Mouse (Mus musculus) hindbrain, postnatal 0 days (tissue): ENCODE measurements at regions not wholly inside any gene's neighbourhood (a gene's known extent, or its start where the extent isn't known, plus 50 kb on each side); places are given as distances from the start of the nearest gene placed in this dataset.

ENCODE experiments used
- ATAC-seq: fragments of 200-750 bp; cut with Nextera tagmentation; 2 replicates; pipeline ENCODE4 v1.8.0; 2017; ENCODE audit warnings: mild to moderate bottlenecking, moderate TSS enrichment, moderate library complexity
- DNase-seq: peaks from one replicate; pipeline ENCODE4 v3.0.0-alpha.2; 2015; ENCODE audit warnings: low spot score
- H3K27ac ChIP-seq: fragments of 300-500 bp; sonication (generic); 2 replicates; pipeline ENCODE4 v1.5.1; 2014; ENCODE audit warnings: mild to moderate bottlenecking
- H3K27me3 ChIP-seq: fragments of 300-500 bp; sonication (generic); 2 replicates; pipeline ENCODE4 v1.6.1; 2014; ENCODE audit warnings: low read length, mixed read lengths; ENCODE audit not compliant: insufficient read depth
- H3K36me3 ChIP-seq: fragments of 300-500 bp; sonication (generic); 2 replicates; pipeline ENCODE4 v1.6.1; 2014; ENCODE audit warnings: low read length, mixed read lengths; ENCODE audit not compliant: insufficient read depth
- H3K4me1 ChIP-seq: fragments of 300-500 bp; sonication (generic); 2 replicates; pipeline ENCODE4 v1.6.1; 2014; ENCODE audit warnings: antibody characterized with exemption, low read length, mixed read lengths; ENCODE audit not compliant: insufficient read depth
- H3K4me2 ChIP-seq: fragments of 300-500 bp; sonication (generic); 2 replicates; pipeline ENCODE4 v1.6.1; 2014; ENCODE audit warnings: low read depth, mild to moderate bottlenecking, low read length, moderate library complexity, mixed read lengths
- H3K4me3 ChIP-seq: fragments of 300-500 bp; sonication (generic); 2 replicates; pipeline ENCODE4 v1.5.1; 2014; ENCODE audit warnings: low read length
- H3K9ac ChIP-seq: fragments of 300-500 bp; sonication (generic); replicated peaks from 2 replicates; pipeline ENCODE4 v1.6.1; 2014; ENCODE audit warnings: mild to moderate bottlenecking, low read length, moderate library complexity, mixed read lengths
- H3K9me3 ChIP-seq: fragments of 300-500 bp; sonication (generic); 2 replicates; pipeline ENCODE4 v1.6.1; 2016; ENCODE audit warnings: low read length, mixed read lengths
- CTCF ChIP-seq: IDR thresholded peaks from 2 replicates; pipeline ENCODE4 v1.5.1; 2016; ENCODE audit warnings: antibody characterized with exemption, control low read depth, low read depth
- WGBS: fragments of 180-500 bp; shearing (Covaris S2); extraction: QIAGEN DNeasy Blood & Tissue Kit; methylation state at CpG from one replicate; pipeline ENCODE4 v1.1.7; 2014; 5-methylcytosine and 5-hydroxymethylcytosine counted together

GRCm38 (mm10) chr6:51754239-51754681, 230.6 kb downstream of the Snx10 start:
- Histone ChIP-seq H3K4me2 (no peak overlapping the region), H3K9ac (no peak overlapping the region), H3K36me3 (no peaks in the 10 kb centered on the region), H3K27me3 (no peaks in the 10 kb centered on the region), H3K4me3 (no peak overlapping the region), H3K4me1 (no peaks in the 10 kb centered on the region), H3K9me3 (no peaks in the 10 kb centered on the region), H3K27ac (peak overlapping the region; percentile 72)
- DNase-seq (peak; percentile 66), ATAC-seq (peak; percentile 58; the same call in 1 of the 2 replicates)
- WGBS = 29% methylated on average over 8 of the region's 8 CpGs
- no peak for TF ChIP-seq CTCF

- no peak overlapping the region for H3K4me2 ChIP-seq
- no peak for ATAC-seq
- no peaks in the 10 kb centered on the region for H3K27me3 ChIP-seq
- no peaks in the 10 kb centered on the region for H3K36me3 ChIP-seq
- DNase-seq = no peak
- no peak overlapping the region for H3K4me3 ChIP-seq
- no peak for TF ChIP-seq CTCF
- WGBS = 62% methylated on average over 3 of the region's 3 CpGs
- no peaks in the 10 kb centered on the region for H3K9me3 ChIP-seq
- H3K9ac ChIP-seq = no peak overlapping the region
- H3K4me1 ChIP-seq = no peaks in the 10 kb centered on the region
- no peak overlapping the region for H3K27ac ChIP-seq
Observed at GRCm38 (mm10) chr6:51757131-51757530, 233.4 kb downstream of the Snx10 start.

GRCm38 (mm10) chr6:51757746-51758145, 234.0 kb downstream of the Snx10 start:
- Histone ChIP-seq H3K27me3 (no peaks in the 10 kb centered on the region), H3K4me2 (no peak overlapping the region), H3K9ac (no peak overlapping the region), H3K36me3 (no peaks in the 10 kb centered on the region), H3K27ac (no peak overlapping the region), H3K4me1 (no peaks in the 10 kb centered on the region), H3K4me3 (no peak overlapping the region), H3K9me3 (no peaks in the 10 kb centered on the region)
- DNase-seq (no peak), ATAC-seq (no peak)
- WGBS = 66% methylated on average over 4 of the region's 4 CpGs
- TF ChIP-seq CTCF = no peak

- WGBS = 79% methylated on average over 3 of the region's 3 CpGs
- ATAC-seq = no peak
Observed at GRCm38 (mm10) chr6:51758781-51759180, 235.1 kb downstream of the Snx10 start.

GRCm38 (mm10) chr6:51760372-51760771, 236.7 kb downstream of the Snx10 start:
- Histone ChIP-seq H3K27ac (no peak overlapping the region), H3K27me3 (no peaks in the 10 kb centered on the region), H3K4me2 (no peak overlapping the region), H3K4me1 (no peaks in the 10 kb centered on the region), H3K9ac (no peak overlapping the region), H3K36me3 (no peaks in the 10 kb centered on the region), H3K4me3 (no peak overlapping the region), H3K9me3 (no peaks in the 10 kb centered on the region)
- 70% methylated on average over 5 of the region's 5 CpGs for WGBS
- DNase-seq = no peak
- ATAC-seq = no peak
- TF ChIP-seq CTCF = no peak

More at GRCm38 (mm10) chr6:51758781-51759180, 235.1 kb downstream of the Snx10 start:
- Histone ChIP-seq H3K9ac (no peak overlapping the region), H3K4me3 (no peak overlapping the region), H3K27me3 (no peaks in the 10 kb centered on the region), H3K36me3 (no peaks in the 10 kb centered on the region), H3K4me1 (no peaks in the 10 kb centered on the region), H3K27ac (no peak overlapping the region), H3K9me3 (no peaks in the 10 kb centered on the region), H3K4me2 (no peak overlapping the region)
- no peak for DNase-seq
- TF ChIP-seq CTCF = no peak

DNA sequence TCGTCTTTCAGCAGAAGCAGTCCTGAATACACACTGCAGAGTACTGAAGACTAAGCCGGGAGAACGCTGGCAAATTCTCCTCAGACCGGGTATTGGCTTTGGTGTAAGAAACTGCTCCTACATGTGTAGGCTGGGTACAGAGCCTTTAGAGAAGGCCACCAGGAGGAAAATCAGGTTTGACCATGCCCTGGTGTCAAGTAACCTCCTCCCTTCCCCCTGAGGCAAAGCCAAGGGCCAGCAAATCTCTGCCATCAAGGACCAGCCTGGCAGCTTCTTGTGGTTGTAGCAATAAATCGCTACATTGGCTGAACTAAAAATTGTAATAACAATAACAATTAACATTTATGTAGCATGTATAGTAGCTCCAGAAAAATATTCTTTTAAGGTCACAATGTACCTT, 237.8 kb downstream of the Snx10 start:
- Histone ChIP-seq H3K27ac (no peak overlapping the region), H3K9me3 (no peaks in the 10 kb centered on the region), H3K4me3 (no peak overlapping the region), H3K9ac (no peak overlapping the region), H3K4me2 (no peak overlapping the region), H3K36me3 (no peaks in the 10 kb centered on the region), H3K27me3 (no peaks in the 10 kb centered on the region), H3K4me1 (no peaks in the 10 kb centered on the region)
- 75% methylated on average over 5 of the region's 5 CpGs for WGBS
- TF ChIP-seq CTCF = no peak
- ATAC-seq (no peak), DNase-seq (no peak)

- Histone ChIP-seq H3K27me3 (no peaks in the 10 kb centered on the region), H3K9me3 (no peaks in the 10 kb centered on the region), H3K4me1 (peaks cover 6% of the 10 kb centered on the region; the same call in 1 of the 2 replicates), H3K4me2 (no peak overlapping the region), H3K4me3 (no peak overlapping the region), H3K36me3 (no peaks in the 10 kb centered on the region), H3K27ac (peak overlapping the region; percentile 13; the same call in 1 of the 2 replicates), H3K9ac (no peak overlapping the region)
- no peak for TF ChIP-seq CTCF
- WGBS = 33% methylated on average over 3 of the region's 3 CpGs
- ATAC-seq (no peak), DNase-seq (no peak)
Observed at GRCm38 (mm10) chr6:51766482-51766881, 242.8 kb downstream of the Snx10 start.
